Mouse (Mus musculus) kidney, postnatal 25 days (tissue): ENCODE data around the gene Gm4969.

Experiments used
- DNase-seq, 2 experiments: peaks; one replicate each; pipeline ENCODE4 v3.0.0; 2021; ENCODE audit warnings: mixed read lengths in 2 of 2

Gene Gm4969

GRCm38 (mm10) chr7:19136673-19137334 lies 18.6 kb upstream of the Gm4969 start:
- no peak for DNase-seq

DNA sequence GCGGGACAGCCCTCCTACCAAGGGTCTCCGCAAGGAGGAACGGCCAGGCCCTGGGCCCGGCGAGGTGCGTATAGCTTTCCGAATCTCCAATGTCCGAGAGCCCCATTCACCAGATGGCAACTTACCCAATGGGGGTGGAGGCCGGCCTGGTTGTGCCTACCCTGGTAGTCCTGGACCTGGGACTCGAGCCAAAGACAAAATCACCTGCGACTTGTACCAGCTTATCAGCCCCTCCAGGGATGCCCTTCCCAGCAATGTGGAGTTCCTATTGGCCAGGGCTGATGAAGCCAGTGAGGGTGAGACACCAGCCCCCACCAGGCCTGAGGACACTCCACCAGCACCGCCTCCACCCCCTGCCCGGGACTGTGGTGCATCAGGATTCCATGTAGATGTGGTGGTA lies 18.0 kb upstream of the Gm4969 start:
- DNase-seq, result no peak

GRCm38 (mm10) chr7:19131324-19131848 lies 13.2 kb upstream of the Gm4969 start:
- peak; percentile 98 to 100 for DNase-seq

DNA sequence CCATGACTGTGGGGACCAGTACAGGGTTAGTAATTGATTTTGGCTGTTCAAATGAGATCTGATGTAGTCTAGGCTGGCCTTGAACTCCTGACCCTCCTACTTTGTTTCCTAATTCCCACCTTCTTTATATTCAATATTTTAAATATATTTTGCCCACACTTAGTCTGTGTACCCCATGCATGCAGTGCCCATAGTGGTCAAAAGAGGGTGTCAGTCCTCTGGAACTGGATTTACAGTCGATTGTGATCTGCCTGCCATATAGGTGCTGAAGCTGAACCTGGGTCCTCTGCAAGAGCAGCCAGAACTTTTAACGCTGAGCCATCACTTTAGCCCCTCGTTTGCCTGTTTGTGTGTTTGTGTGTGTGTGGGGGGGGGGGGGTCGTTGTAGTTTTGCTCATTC lies 12.5 kb upstream of the Gm4969 start:
- DNase-seq, result no peak

DNA sequence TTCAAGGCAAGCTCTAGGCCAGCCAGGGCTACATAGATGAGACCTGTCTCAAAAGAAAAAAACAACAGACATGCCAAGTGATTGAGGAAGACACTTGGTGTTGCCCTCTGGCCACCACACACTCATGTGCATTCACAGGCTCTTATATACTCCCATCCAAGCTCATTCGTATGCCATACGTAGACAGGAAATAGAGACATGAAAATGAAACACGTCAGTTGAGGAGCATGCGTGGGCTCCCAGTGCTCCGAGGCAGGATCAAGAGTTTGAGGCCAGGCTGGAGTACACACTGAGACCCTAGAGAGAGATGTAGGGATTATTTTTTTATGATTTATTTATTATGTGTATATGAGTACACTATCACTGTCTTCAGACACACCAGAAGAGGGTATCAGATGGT lies 11.2 kb upstream of the Gm4969 start:
- DNase-seq, result no peak

- DNase-seq, result no peak
Measured at GRCm38 (mm10) chr7:19127744-19128143, 9.6 kb upstream of the Gm4969 start.

DNA sequence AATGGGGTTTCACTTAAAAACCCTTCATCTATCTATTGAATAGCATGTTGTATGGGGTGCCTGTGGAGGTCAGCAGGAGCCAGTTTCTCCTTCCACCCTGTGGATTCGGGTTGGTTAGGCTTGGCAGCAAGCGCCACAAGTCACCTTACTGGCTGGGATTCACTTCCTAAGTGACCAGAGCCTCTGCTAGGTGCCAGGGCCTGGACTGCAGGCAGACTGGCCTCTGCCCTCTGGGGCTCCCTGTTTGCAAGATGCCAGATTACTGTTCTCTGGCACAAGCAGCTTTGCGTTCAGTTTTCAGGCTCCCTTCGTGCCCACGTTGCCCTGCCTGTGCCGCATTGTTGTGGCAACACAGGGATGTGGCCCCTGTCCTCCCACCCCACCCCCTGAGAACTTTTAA lies 6.5 kb upstream of the Gm4969 start:
- peak; percentile 27 to 71 for DNase-seq

GRCm38 (mm10) chr7:19121686-19122085 lies 3.5 kb upstream of the Gm4969 start:
- peak in 1 of 2 experiments; percentile 83 for DNase-seq

DNA sequence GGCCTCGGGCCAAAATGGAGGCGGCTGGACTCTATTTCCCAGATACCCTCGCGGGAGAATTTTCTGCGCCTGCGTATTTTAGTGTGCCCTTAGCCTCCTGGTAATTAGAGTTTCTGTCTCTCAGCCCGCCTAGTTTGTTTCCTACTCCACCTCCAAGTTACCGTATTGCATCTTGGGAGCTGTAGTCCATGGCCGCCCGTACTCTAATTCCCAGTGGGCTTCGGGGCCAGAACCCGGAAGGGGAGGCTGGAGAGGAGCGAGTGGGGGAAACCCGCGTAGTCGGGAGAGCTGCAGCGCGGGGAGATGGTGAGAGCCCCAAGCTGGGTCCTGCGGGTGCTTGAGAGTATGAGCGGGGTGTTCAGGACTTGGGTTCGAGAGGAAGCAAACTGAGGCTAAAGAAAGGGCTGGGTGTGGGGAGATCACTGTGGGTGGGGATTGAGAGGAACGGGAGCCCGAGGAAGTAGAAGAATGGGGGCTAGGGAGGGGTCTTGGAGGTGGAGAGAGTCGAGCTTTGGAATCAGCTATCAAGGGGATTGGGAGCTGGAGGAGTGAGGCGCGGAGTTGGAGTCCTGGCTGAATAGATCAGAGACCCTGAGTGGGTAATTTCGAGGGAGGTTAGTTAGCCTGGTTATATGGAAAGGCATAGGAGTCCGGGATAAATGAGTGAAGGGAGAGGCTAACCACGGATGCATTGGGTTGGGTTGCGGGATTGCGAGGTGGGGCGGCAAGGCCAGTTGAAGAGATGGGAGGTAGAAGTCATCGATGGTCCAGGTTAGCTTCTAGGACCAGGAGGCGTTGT lies 1.7 kb upstream of the Gm4969 start, which contains the start of gene Fbxo46:
Gene Fbxo46 (plus strand): TSS at position 229 of the 799 bp plus-strand sequence.
- DNase-seq, result peak; percentile 95 to 96

DNA sequence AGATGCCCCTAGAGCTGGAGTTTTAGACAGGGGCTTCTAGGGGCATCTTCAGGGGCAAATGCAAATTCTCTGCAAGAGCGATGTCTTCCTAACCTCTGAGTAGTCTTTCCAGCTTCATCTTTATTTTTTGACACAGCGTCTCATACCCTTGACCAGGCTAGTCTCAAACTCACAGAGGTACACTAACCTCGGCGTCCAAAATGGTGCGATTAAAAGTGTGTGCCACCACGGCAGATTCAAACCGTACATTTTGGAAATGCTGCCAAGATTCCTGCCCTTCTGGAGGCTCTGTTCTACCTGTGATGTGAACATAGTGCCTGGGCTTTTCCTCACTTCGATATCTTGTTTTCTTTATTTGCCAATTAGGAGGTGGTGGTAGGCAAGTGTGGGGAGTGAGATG lies 915 bp upstream of the Gm4969 start:
- DNase-seq, result no peak

GRCm38 (mm10) chr7:19109565-19109964 lies 8.6 kb downstream of the Gm4969 start:
- DNase-seq, result no peak

- no peak for DNase-seq
Measured at GRCm38 (mm10) chr7:19107436-19107835, 10.7 kb downstream of the Gm4969 start.

DNA sequence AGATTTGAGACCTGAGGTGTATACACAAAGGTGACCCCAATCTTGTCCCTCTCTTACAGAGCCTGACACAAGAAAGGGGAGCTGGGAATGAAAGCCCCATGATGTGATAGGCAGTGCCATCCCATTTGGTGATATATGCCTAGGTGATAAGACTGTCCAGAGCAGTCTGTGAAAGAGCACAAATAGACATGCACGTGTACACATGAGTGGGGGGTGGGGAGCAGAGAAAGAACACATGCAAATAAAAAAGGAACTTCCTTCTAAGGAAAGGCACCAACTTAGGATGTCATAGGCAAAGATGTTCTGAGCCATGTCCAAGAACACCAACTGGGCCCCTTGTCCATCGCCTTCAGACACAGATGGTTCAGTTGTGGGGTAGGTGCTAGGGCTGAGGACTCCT lies 13.7 kb downstream of the Gm4969 start:
- no peak for DNase-seq

- no peak for DNase-seq
Measured at GRCm38 (mm10) chr7:19103741-19104140, 14.4 kb downstream of the Gm4969 start.

DNA sequence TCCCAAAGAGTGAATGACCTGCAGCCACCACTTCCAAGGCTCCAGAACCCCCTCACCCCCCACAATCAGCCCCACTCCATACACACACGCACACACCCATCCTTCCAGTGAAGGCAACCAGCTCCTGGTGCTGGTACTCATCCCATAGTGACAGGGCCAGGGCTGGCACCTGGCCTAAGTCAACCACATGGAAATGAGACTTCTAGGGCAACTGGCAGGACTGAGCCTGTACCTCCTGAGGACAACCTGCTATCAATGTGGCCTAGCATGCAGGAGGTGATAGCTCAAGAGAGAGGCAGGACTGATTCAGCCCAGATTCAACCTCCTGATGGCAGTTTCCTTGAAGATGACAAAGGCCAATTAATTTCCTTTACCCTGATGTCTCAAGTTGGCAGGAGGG lies 17.9 kb downstream of the Gm4969 start:
- no peak for DNase-seq

DNA sequence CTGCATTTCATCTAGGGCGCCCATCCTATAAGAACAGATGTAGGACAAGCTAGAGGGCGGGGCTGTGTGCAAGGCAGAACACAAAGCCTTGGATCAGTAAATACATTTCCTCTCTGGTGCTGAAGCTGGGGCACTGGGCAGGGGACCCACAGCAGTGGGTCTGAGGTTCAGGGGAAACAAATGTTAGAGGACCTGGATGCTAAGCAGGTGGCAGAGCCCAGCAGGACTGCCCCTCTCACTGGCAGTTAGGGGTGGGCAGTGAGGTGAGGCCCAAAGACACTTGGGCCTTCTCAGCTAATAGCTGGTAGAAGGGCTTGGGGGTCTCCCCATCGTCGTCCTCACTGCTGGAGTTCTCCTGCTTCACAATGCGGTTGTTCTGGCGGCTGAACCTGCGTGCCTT lies 19.4 kb downstream of the Gm4969 start:
- DNase-seq, result peak in 1 of 2 experiments; percentile 11

GRCm38 (mm10) chr7:19097863-19098262 lies 20.3 kb downstream of the Gm4969 start:
- DNase-seq, result no peak

DNA sequence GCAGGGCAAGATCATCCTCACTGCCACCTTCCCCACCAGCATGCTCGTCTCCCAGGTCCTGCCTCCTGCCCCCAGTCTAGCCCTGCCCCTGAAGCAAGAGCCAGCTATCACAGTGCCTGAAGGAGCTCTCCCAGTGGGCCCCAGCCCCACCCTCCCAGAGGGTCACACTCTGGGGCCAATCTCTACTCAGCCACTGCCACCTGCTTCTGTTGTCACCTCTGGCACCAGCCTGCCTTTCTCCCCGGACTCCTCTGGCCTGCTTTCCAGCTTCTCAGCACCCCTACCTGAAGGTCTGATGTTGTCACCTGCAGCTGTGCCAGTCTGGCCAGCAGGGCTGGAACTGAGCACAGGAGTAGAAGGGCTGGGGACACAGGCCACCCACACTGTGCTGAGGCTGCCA lies 21.0 kb downstream of the Gm4969 start:
- no peak for DNase-seq

DNA sequence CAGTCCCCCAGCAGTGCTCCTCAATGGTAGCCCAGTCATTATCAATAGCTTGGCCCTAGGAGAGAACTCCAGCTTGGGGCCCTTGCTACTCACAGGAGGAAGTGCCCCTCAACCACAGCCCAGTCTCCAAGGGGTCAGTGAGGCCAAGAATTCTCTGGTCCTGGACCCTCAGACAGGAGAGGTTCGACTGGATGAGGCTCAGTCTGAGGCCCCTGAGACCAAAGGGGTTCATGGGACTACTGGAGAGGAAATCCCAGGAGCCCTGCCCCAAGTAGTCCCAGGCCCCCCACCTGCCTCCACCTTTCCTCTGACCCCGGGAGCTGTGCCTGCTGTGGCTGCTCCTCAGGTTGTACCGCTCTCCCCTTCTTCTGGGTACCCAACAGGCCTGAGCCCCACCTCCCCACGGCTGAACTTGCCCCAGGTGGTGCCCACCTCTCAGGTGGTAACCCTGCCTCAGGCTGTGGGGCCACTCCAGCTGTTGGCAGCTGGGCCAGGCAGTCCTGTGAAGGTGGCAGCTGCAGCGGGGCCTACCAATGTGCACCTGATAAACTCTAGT lies 21.7 kb downstream of the Gm4969 start:
- no peak for DNase-seq

DNA sequence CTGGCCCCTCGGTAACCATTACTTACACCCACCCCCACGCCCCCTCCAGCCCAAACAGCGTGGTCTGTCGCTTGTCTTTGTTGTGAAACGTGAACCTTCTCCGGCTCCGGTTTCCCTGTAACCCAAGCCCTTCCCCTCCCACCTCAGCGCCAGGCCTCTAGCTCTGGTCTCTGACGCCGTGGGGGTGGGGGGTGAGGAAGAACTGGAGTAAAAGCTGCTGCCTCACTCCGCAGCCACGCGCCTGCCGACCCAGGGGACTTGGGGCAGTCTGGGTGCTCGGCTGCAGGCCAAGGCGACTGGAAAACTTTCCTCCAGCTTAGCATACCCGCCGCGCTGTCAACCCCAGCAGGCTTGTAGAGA lies 22.4 kb downstream of the Gm4969 start:
- peak; percentile 67 to 90 for DNase-seq

- DNase-seq, result peak; percentile 63 to 77
Measured at GRCm38 (mm10) chr7:19094826-19095750, 23.1 kb downstream of the Gm4969 start.

GRCm38 (mm10) chr7:19094471-19094825 lies 23.7 kb downstream of the Gm4969 start, which contains the start of gene Six5:
Gene Six5, plus strand, starts transcription at chr7:19094594.
- DNase-seq, result peak; percentile 56 to 79
